ENCODE assay signal across 8 mouse cellular contexts in genomic region chr4:41082803-41083202, GRCm38 (mm10). TPM values are rescaled to one million over a fixed set of nuclear protein-coding genes. Genes with fewer than 3 reads are reported as not detected.
"Had no signal": no experiment of that assay in that cellular context is flagged by ENCODE, and none has a peak within 500 bp of the region (broad histone marks: within the 10 kb centered on the region; RNA-seq: fewer than 3 reads in every experiment).

No protein-coding gene starts in this region.

RNA-seq across cellular contexts. Expression of gene Aqp3, which starts 15.2 kb away (rescaled TPM):
- polyA plus RNA-seq: midbrain, embryonic 14.5 days; myocyte; neural tube, embryonic 15.5 days had no signal

RNA-seq across cellular contexts. Expression of gene Aqp7, which starts 34.9 kb away (rescaled TPM):
- polyA plus RNA-seq: lung, embryonic 14.5 days; midbrain, embryonic 12.5 days; midbrain, embryonic 16.5 days; myocyte; neural tube, embryonic 11.5 days; neural tube, embryonic 13.5 days; neural tube, embryonic 15.5 days had no signal
